Mouse (Mus musculus): ENCODE measurements around the gene Arl11.

The Arl11 gene

GRCm38 (mm10) chr14:61309593-61309992 is at the start of gene Arl11:
TSS of gene Arl11 (plus strand) at chr14:61309753.
- no peak for DNase-seq (ENCODE audit: low read depth, low spot score)

GRCm38 (mm10) chr14:61267908-61268475 is 41.6 kb upstream of the Arl11 start:
- DNase-seq (ENCODE audit: low read depth, low spot score) = no peak

- no peak for DNase-seq (ENCODE audit: low read depth, low spot score)
These were observed 34.9 kb upstream of the Arl11 start for GRCm38 (mm10) chr14:61274414-61275198.

- peak; percentile 21 for DNase-seq (ENCODE audit: low read depth, low spot score)
These were observed 32.3 kb upstream of the Arl11 start for GRCm38 (mm10) chr14:61277285-61277684.

- DNase-seq (ENCODE audit: low read depth, low spot score) = no peak
These were observed 30.8 kb upstream of the Arl11 start for GRCm38 (mm10) chr14:61278676-61279300.

- DNase-seq (ENCODE audit: low read depth, low spot score) = no peak
These were observed 20.8 kb upstream of the Arl11 start for GRCm38 (mm10) chr14:61288606-61289286.

GRCm38 (mm10) chr14:61290664-61291063 is 18.9 kb upstream of the Arl11 start:
- DNase-seq (ENCODE audit: low read depth, low spot score) = no peak

- DNase-seq (ENCODE audit: low read depth, low spot score) = peak; percentile 75
These were observed 15.4 kb upstream of the Arl11 start for GRCm38 (mm10) chr14:61293884-61294737.

GRCm38 (mm10) chr14:61294738-61295079 is 14.8 kb upstream of the Arl11 start:
- peak; percentile 77 for DNase-seq (ENCODE audit: low read depth, low spot score)

GRCm38 (mm10) chr14:61299810-61300209 is 9.7 kb upstream of the Arl11 start:
- DNase-seq (ENCODE audit: low read depth, low spot score) = no peak

- DNase-seq (ENCODE audit: low read depth, low spot score) = no peak
These were observed 8.2 kb upstream of the Arl11 start for GRCm38 (mm10) chr14:61301323-61301722.

- DNase-seq (ENCODE audit: low read depth, low spot score) = no peak
These were observed 7.1 kb upstream of the Arl11 start for GRCm38 (mm10) chr14:61302428-61302827.

- DNase-seq (ENCODE audit: low read depth, low spot score) = no peak
These were observed 5.5 kb upstream of the Arl11 start for GRCm38 (mm10) chr14:61303969-61304609.

GRCm38 (mm10) chr14:61310036-61310772 is 651 bp downstream of the Arl11 start:
- DNase-seq (ENCODE audit: low read depth, low spot score) = no peak

GRCm38 (mm10) chr14:61310963-61311362 is 1.4 kb downstream of the Arl11 start:
- DNase-seq (ENCODE audit: low read depth, low spot score) = no peak

GRCm38 (mm10) chr14:61316861-61317260 is 7.3 kb downstream of the Arl11 start:
- peak; percentile 95 for DNase-seq (ENCODE audit: low read depth, low spot score)

- DNase-seq (ENCODE audit: low read depth, low spot score) = no peak
These were observed 11.2 kb downstream of the Arl11 start for GRCm38 (mm10) chr14:61320765-61321164.

- no peak for DNase-seq (ENCODE audit: low read depth, low spot score)
These were observed 11.6 kb downstream of the Arl11 start for GRCm38 (mm10) chr14:61321200-61321599.

GRCm38 (mm10) chr14:61322740-61323139 is 13.2 kb downstream of the Arl11 start:
- DNase-seq (ENCODE audit: low read depth, low spot score) = no peak

GRCm38 (mm10) chr14:61327007-61327406 is 17.5 kb downstream of the Arl11 start:
- DNase-seq (ENCODE audit: low read depth, low spot score) = peak; percentile 37
